Mouse (Mus musculus): ENCODE results near the gene Vipr2.

Gene Vipr2

GRCm38 (mm10) chr12:116077074-116077854 lies at the start of gene Vipr2:
Gene Vipr2 (plus strand): TSS chr12:116077726.
- DNase-seq (ENCODE audit: low spot score in 2 of 2), result no peak

GRCm38 (mm10) chr12:116028095-116028494 lies 49.4 kb upstream of the Vipr2 start:
- no peak for DNase-seq (ENCODE audit: low spot score in 2 of 2)

GRCm38 (mm10) chr12:116035346-116035745 lies 42.2 kb upstream of the Vipr2 start:
- DNase-seq (ENCODE audit: low spot score in 2 of 2), result no peak

GRCm38 (mm10) chr12:116044785-116045184 lies 32.7 kb upstream of the Vipr2 start:
- no peak for DNase-seq (ENCODE audit: low spot score in 2 of 2)

GRCm38 (mm10) chr12:116047440-116048377 lies 29.8 kb upstream of the Vipr2 start, which contains the start of gene Zfp386:
Gene Zfp386 (plus strand): TSS chr12:116047724.
- DNase-seq (ENCODE audit: low spot score in 2 of 2), result peak; percentile 98 to 99

- DNase-seq (ENCODE audit: low spot score in 2 of 2), result no peak
Measured at GRCm38 (mm10) chr12:116048766-116049165, 28.8 kb upstream of the Vipr2 start.

GRCm38 (mm10) chr12:116049236-116049635 lies 28.3 kb upstream of the Vipr2 start:
- no peak for DNase-seq (ENCODE audit: low spot score in 2 of 2)

GRCm38 (mm10) chr12:116049701-116050100 lies 27.8 kb upstream of the Vipr2 start:
- no peak for DNase-seq (ENCODE audit: low spot score in 2 of 2)

- no peak for DNase-seq (ENCODE audit: low spot score in 2 of 2)
Measured at GRCm38 (mm10) chr12:116054342-116054741, 23.2 kb upstream of the Vipr2 start.

GRCm38 (mm10) chr12:116056112-116056511 lies 21.4 kb upstream of the Vipr2 start:
- no peak for DNase-seq (ENCODE audit: low spot score in 2 of 2)

GRCm38 (mm10) chr12:116061561-116062193 lies 15.8 kb upstream of the Vipr2 start:
- DNase-seq (ENCODE audit: low spot score in 2 of 2), result no peak

- DNase-seq (ENCODE audit: low spot score in 2 of 2), result no peak
Measured at GRCm38 (mm10) chr12:116062194-116062583, 15.3 kb upstream of the Vipr2 start.

GRCm38 (mm10) chr12:116063020-116063419 lies 14.5 kb upstream of the Vipr2 start:
- DNase-seq (ENCODE audit: low spot score in 2 of 2), result no peak

GRCm38 (mm10) chr12:116071023-116071422 lies 6.5 kb upstream of the Vipr2 start:
- peak in 1 of 2 experiments; percentile 11 for DNase-seq (ENCODE audit: low spot score in 2 of 2)

GRCm38 (mm10) chr12:116077855-116078366 lies 385 bp downstream of the Vipr2 start:
- DNase-seq (ENCODE audit: low spot score in 2 of 2), result no peak

GRCm38 (mm10) chr12:116083125-116083524 lies 5.6 kb downstream of the Vipr2 start:
- DNase-seq (ENCODE audit: low spot score in 2 of 2), result no peak

- DNase-seq (ENCODE audit: low spot score in 2 of 2), result no peak
Measured at GRCm38 (mm10) chr12:116084294-116084693, 6.8 kb downstream of the Vipr2 start.

GRCm38 (mm10) chr12:116086951-116087600 lies 9.6 kb downstream of the Vipr2 start:
- no peak for DNase-seq (ENCODE audit: low spot score in 2 of 2)

- DNase-seq (ENCODE audit: low spot score in 2 of 2), result no peak
Measured at GRCm38 (mm10) chr12:116089836-116090235, 12.3 kb downstream of the Vipr2 start.

- DNase-seq (ENCODE audit: low spot score in 2 of 2), result no peak
Measured at GRCm38 (mm10) chr12:116094765-116095555, 17.4 kb downstream of the Vipr2 start.

Measured in right cerebral cortex, postnatal 36 days (tissue).